Mouse (Mus musculus) neural tube, embryonic 13.5 days (tissue): ENCODE results near the gene Rspo1. TPM values are rescaled to one million over a fixed set of nuclear protein-coding genes. Genes with fewer than 3 reads are reported as not detected.
A peak's percentile ranks its signal among the peaks of the same experiment; 100 is the strongest.

ENCODE experiments used
- ATAC-seq: fragments of 200-750 bp; cut with Nextera tagmentation; 2 replicates; pipeline ENCODE4 v1.8.0; 2017; ENCODE audit warnings: low read depth, mild to moderate bottlenecking, moderate TSS enrichment, moderate library complexity
- H3K27ac ChIP-seq: fragments of 300-500 bp; sonication (generic); replicated peaks from 2 replicates; pipeline ENCODE4 v1.5.1; 2015; ENCODE audit warnings: moderate library complexity, mild to moderate bottlenecking, inconsistent platforms
- H3K27me3 ChIP-seq: fragments of 300-500 bp; sonication (generic); 2 replicates; pipeline ENCODE4 v1.6.1; 2015; ENCODE audit warnings: mild to moderate bottlenecking, inconsistent platforms
- H3K36me3 ChIP-seq: fragments of 300-500 bp; sonication (generic); 2 replicates; pipeline ENCODE4 v1.6.1; 2015; ENCODE audit warnings: mild to moderate bottlenecking, inconsistent platforms
- H3K4me1 ChIP-seq: fragments of 300-500 bp; sonication (generic); replicated peaks from 2 replicates; pipeline ENCODE4 v1.6.1; 2015; ENCODE audit warnings: inconsistent platforms
- H3K4me2 ChIP-seq: fragments of 300-500 bp; sonication (generic); 2 replicates; pipeline ENCODE4 v1.6.1; 2015; ENCODE audit warnings: inconsistent platforms, mild to moderate bottlenecking, moderate library complexity
- H3K4me3 ChIP-seq: fragments of 300-500 bp; sonication (generic); 2 replicates; pipeline ENCODE4 v1.5.1; 2015; ENCODE audit warnings: mild to moderate bottlenecking, inconsistent platforms
- H3K9ac ChIP-seq: fragments of 300-500 bp; sonication (generic); 2 replicates; pipeline ENCODE4 v1.6.1; 2015; ENCODE audit warnings: moderate library complexity, mild to moderate bottlenecking, inconsistent platforms
- H3K9me3 ChIP-seq: fragments of 300-500 bp; sonication (generic); 2 replicates; pipeline ENCODE4 v1.6.1; 2016; ENCODE audit warnings: inconsistent platforms
- WGBS: fragments of 180-500 bp; shearing (Covaris S2); methylation state at CpG from one replicate; pipeline ENCODE4 v1.1.7; 2015; 5-methylcytosine and 5-hydroxymethylcytosine counted together
- polyA plus RNA-seq: library from polyadenylated mRNA; unstranded; fragments of >200 nt; fragmentation: Nextera tagmentation; extraction: Ambion mirVana; gene quantifications from 2 replicates; pipeline ENCODE4 v1.2.1, GENCODE M21; 2015

The Rspo1 gene
- polyA plus RNA-seq, 1 experiment from 2014 or later = 1.5 TPM

GRCm38 (mm10) chr4:125057273-125057672 is 71.0 kb downstream of the Rspo1 start:
- peaks cover 42% of the 10 kb centered on the region for H3K36me3 ChIP-seq
- H3K4me2 ChIP-seq = no peak overlapping the region
- WGBS = 60% methylated on average over 3 of the region's 3 CpGs
- no peaks in the 10 kb centered on the region; the same call in 1 of the 2 replicates for H3K4me1 ChIP-seq
- H3K9me3 ChIP-seq = no peaks in the 10 kb centered on the region
- no peak overlapping the region for H3K9ac ChIP-seq
- H3K4me3 ChIP-seq = no peak overlapping the region
- no peak overlapping the region for H3K27ac ChIP-seq
- no peak for ATAC-seq
- H3K27me3 ChIP-seq = no peaks in the 10 kb centered on the region

DNA sequence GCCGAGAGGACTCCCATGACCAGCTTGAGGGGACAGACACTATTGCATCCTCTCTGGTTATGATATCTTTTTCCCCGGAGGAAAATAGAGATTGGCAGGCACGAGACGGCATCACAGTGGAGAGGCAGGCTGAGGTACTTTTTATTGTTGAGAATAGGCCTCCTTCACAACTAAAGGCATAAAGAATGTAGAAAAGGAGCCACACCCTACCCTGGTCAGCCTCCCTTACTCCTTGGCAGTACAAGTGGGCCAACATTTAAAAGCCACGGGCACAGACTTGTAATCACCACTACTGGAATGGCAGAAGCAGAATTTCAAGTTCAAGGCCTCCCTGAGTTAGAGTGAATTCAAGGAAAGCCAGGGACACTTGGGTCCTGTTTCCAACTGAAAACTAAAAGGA is 71.8 kb downstream of the Rspo1 start:
- peak overlapping the region; percentile 32; the same call in 1 of the 2 replicates for H3K9ac ChIP-seq
- no peak overlapping the region for H3K27ac ChIP-seq
- no peak for ATAC-seq
- 54% methylated on average over 5 of the region's 5 CpGs for WGBS
- no peaks in the 10 kb centered on the region for H3K27me3 ChIP-seq
- H3K36me3 ChIP-seq = peaks cover 36% of the 10 kb centered on the region
- no peaks in the 10 kb centered on the region; the same call in 1 of the 2 replicates for H3K4me1 ChIP-seq
- no peak overlapping the region for H3K4me3 ChIP-seq
- no peaks in the 10 kb centered on the region for H3K9me3 ChIP-seq
- no peak overlapping the region for H3K4me2 ChIP-seq

Other genes starting within 250 kb of the Rspo1 start
- 23.6 and 29.1 TPM in 2 replicates for gene Inpp5b, start 244.6 kb upstream of the Rspo1 start, polyA plus RNA-seq
- 11.7 and 12.2 TPM in 2 replicates for gene Mtf1, start 184.3 kb upstream of the Rspo1 start, polyA plus RNA-seq
- gene Yrdc, start 135.8 kb upstream of the Rspo1 start, polyA plus RNA-seq = 39.6 and 46.6 TPM in 2 replicates
- 74.9 and 80.2 TPM in 2 replicates for gene 1110065P20Rik, start 135.2 kb upstream of the Rspo1 start, polyA plus RNA-seq
- gene Maneal, start 124.3 kb upstream of the Rspo1 start, polyA plus RNA-seq = 8.2 and 10.0 TPM in 2 replicates
- 4.7 and 5.3 TPM in 2 replicates for gene Epha10, start 105.5 kb upstream of the Rspo1 start, polyA plus RNA-seq
- gene 9930104L06Rik, start 49.4 kb upstream of the Rspo1 start, polyA plus RNA-seq = 13.3 and 17.1 TPM in 2 replicates
- 30.1 and 38.2 TPM in 2 replicates for gene Cdca8, start 47.1 kb upstream of the Rspo1 start, polyA plus RNA-seq
- gene Gnl2, start 30.2 kb downstream of the Rspo1 start, polyA plus RNA-seq = 91.6 and 94.2 TPM in 2 replicates
- gene Dnali1, start 79.3 kb downstream of the Rspo1 start, polyA plus RNA-seq = 0.54 and 0.63 TPM in 2 replicates
- gene Snip1, start 80.2 kb downstream of the Rspo1 start, polyA plus RNA-seq = 23.8 and 27.9 TPM in 2 replicates
- gene Meaf6, start 98.7 kb downstream of the Rspo1 start, polyA plus RNA-seq = 150 and 151 TPM in 2 replicates
- gene Zc3h12a, start 141.4 kb downstream of the Rspo1 start, polyA plus RNA-seq = 0.18 and 0.29 TPM in 2 replicates